Mouse (Mus musculus): ENCODE data around the gene Zfp652.

Gene Zfp652

DNA sequence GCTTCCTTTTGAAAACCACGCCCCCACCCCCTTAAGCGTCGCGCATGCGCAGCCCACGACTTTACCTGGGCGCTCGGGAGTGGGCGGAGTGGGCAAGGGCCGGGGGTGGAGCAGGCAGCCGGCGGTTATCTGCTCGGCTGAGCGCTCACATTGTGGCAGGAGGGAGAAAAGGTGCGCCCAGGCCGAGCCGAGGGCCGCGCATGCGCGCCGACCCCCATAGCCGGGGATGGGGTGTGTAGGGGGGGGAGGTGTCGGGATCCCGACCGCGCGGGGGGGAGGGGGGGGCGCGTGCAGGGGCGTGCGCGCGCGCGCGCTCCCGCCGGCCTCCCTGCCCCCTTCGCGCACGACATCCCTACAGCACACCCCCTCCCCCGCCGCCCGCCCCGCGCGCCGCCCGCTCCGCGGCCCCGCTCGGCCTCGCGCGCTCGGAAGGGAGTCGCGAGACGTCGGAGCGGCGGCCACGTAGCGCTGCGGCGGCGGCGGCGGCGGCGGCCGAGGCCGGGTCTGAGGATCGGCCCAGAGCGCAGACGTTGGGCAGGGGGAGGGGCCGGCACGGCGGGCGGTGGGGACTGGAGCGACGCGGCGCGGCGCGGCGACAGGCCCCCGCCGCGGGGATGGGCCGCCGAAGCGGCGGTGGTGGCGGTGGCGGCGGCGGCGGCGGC lies at the start of gene Zfp652:
Gene Zfp652, plus strand, starts transcription at position 111 of the 662 bp plus-strand sequence.
- DNase-seq (ENCODE audit: low read depth, low spot score) = peak; percentile 97

DNA sequence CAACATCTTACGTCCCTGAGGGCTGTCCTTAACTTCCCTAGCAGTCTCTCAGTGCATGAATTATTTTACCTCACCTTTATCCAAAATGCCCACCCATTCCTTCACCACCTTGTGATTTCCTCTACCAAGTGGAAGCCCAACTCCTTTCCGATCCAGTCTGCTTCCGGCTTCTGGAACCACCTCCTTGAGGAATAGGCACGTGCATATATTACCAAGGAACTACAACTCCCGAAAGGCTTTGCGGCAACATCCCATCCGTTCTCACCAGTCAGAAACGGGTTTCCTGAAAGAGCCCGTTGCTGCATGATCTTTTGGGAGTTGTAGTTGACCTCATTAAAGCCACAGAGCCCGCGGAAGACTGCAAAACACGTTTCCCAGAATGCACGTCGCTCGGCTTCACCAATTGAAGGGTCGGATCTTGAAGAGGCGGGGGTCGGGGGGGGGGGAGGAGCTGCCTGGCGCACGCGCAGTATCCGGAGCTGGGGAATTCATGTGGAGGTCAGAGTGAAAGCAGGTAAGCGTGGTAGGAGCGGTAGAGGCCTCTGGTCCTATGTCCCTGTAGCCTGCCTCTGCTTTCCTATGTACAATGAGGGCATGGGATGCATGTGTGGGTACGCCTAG lies 45.8 kb upstream of the Zfp652 start, which contains the start of gene Phb:
Gene Phb, plus strand, starts transcription at position 429 of the 621 bp plus-strand sequence.
- peak; percentile 97 for DNase-seq (ENCODE audit: low read depth, low spot score)

DNA sequence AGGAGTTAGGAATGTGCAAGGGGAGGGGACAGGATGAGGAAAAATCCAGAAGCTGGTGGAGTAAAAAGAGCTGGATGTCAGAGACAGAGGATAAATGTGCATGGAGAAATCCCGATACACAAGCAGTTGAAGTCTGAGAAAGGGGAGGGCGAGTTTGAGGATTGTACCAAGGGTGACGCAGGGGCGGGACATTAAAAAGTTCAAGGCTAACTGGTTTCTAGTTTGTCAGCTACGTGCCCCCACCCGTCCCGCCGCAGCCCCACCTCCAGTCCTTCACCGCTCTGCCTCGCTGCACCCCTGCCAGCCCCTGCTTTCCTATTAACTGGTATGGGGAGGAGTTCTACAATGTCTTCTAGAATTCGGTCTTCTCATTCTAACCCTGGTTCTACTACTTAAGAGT lies 45.3 kb upstream of the Zfp652 start:
- peak; percentile 66 for DNase-seq (ENCODE audit: low read depth, low spot score)

DNA sequence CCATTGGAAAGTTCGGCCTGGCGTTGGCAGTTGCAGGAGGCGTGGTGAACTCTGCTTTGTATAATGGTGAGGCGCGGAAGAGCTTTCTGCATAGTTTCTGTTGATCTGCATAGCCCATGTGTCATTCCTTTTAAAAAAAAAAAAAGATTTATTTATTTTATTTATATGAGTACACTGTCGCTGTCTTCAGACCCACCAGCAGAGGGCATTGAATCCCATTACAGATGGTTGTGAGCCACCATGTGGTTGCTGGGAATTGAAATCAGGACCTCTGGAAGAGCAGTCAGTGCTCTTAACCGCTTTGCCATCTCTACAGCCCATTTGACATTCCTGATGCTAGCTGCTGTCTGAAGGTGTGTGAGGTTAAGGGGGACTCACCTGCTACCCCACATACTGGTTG lies 44.4 kb upstream of the Zfp652 start:
- peak; percentile 24 for DNase-seq (ENCODE audit: low read depth, low spot score)

DNA sequence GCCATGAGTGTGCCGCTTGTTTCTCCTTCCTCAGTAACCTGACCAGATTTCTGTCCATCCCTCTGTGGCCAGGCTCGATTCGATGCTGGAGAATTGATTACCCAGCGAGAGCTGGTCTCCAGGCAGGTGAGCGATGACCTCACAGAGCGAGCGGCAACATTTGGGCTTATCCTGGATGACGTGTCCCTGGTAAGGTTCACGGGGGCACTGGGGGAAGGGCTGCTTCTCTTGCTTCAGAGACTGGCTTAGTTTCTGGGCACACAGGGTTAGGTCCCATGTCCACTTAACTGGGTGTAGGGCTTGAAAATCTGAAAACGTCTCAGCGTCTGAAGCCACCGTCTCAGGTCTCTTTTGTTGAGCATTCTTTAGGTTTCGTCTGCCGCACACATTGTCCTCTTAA lies 37.0 kb upstream of the Zfp652 start:
- no peak for DNase-seq (ENCODE audit: low read depth, low spot score)

DNA sequence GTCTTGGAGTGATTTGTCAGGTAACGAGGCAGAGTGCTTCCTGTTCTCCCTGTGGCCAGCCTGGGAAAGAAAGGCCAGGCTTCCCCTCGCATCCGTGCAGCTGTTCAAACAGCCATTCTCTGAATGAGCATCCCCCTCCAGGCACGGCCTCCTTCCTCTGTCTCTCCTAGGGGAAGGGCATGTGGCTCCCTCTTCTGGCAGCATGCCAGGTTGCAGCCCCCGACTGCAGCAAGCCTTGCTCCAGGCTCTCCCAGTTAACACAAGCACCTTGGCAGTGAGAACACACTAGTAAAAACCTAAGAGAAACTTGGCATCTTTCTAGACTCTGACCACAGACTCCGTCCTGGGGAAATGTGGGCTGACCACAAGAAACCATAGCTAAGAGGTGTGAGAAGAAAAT lies 36.2 kb upstream of the Zfp652 start:
- peak; percentile 74 for DNase-seq (ENCODE audit: low read depth, low spot score)

DNA sequence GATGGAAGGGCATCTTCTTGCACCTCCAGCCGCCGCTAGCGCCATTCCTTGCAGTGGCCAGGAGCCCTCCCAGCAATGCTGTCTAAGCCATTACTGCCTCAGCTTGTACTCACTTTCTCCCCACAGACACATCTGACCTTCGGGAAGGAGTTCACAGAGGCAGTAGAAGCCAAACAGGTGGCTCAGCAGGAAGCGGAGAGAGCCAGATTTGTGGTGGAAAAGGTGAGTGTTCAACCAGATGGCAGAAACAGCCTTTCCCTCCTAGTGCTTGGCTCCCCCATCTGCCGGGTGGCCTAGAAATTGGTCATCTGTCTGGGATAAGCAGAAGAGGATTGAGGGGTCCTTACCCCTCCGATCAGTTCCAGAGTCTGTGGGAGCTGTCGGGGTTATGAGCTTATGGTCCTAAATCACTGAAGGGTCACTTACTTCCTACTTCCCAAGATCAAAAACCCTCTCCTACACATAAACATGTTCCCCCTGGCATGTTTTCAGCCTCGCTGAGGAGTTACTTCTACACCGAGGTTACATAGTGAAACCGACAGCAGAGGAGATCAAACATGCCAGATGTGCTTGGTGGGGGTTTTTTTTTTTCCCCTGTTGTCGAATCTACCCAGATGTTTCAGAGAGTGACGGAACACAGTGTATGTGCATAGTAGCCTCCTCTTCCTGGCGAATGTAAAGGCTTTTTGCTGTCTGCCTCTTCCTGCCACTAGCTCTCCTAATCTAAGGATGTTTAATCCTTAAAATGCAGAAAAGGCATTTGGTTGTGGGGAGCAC lies 34.4 kb upstream of the Zfp652 start:
- no peak for DNase-seq (ENCODE audit: low read depth, low spot score)

DNA sequence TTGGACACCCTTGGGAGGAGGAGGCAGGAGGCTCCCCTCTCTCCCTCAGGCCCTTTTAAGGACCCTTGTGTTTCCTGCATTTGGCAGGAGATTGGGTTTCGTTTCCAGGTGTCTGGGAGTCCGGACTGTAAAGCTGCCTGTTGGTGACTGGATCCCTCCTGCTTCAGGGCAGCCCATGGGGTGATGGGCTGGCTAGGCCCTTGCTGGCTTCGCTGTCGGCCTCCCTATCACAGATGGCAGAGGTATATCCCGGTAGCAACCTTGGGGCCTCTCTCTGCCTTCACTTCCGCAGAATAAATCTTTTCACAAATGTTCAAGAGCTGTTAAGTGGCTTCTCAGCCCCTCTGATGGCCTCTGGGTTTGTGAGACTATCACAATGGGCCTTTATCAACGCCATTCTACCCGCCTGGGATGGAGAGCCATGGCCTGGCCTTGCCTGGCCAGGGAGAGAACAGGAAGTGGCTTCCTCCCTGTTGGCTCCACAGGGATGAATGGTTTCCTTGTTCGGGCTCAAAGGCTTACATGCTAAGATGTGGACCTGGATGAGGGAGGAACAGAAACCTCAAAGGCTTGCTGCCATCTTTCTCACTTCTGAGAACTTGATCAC lies 30.4 kb upstream of the Zfp652 start:
- DNase-seq (ENCODE audit: low read depth, low spot score) = no peak

DNA sequence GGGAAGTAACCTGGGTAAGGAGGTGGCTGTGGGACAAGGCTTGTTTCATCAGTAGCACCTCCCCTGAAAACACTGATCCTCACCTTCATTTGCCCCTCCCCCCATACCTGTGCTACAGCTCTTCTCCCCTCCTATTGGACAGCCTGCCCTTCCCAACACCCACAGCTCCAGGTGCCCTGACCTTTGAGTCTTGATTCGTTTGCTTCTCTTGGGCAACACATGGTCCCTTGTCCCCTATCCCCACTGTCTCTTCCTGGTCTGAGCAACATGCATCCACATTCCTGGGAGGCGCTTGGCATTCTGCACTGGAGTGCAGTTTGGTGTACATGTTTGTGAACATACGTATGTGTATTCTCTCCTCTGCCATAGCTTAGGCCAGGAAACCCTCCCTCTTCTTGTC lies 29.5 kb upstream of the Zfp652 start:
- no peak for DNase-seq (ENCODE audit: low read depth, low spot score)

DNA sequence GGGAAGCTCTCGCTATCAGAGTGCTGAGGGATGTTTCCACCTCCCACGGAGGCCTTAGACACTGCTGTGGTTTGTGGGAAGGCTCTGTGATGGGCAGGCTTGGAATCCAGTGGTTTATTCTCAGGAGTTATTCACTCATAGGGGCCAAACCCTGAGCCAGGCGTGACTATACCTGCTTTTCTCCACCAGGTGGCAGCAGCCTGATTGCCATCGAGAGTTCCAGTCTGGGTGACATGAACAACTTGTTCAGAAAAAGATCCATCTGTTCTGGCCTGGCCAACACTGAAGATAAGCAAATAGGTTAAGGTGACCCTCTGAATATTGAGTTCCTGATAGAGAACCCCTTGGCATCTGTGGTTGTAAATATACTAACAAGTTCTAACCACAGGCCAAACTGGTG lies 26.4 kb upstream of the Zfp652 start:
- peak; percentile 83 for DNase-seq (ENCODE audit: low read depth, low spot score)

DNA sequence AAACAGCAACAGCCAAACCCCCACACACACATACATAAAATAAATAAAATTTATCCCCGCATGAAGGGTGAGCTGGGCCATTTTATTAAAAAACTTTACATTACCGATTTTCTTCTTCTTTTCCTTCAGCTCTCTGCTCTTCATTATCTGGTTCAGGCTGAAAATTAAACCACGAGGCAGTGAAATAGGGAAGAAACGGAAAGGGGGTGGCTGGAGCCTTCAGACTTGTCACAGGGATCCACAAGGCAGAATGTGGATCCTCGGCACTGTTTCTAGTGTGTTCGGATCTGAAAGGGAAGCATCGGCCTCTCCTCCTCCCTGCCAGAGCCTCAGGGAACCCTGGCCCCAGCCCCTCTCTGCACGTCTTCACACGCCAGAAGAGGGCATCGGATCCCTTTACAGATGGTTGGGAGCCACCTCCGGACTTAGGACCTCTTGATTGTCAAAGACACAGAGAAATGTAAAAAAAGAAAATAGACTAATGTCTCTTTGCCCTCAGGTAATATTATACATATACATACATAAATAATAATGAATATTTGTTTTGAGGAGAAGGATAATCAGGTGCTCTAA lies 25.3 kb upstream of the Zfp652 start:
- no peak for DNase-seq (ENCODE audit: low read depth, low spot score)

DNA sequence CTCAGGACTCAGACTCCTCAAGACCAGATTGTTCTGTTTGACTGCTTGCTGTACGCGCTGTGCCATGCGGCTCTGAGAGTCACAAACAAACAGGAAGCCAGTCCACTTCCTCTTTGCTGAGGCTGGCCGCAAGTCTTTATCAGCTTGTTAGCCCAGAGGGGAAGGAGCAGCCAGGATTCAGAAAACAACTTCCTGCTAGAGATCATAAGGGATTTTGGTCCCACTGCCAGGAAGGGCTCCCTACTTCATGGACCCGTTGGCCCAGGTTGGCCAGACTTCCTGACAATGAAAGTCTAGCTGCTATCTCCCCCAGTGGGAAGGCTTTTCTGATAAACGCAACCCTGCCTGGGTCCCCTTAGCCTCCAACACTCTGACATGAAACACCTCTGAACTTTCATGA lies 24.0 kb upstream of the Zfp652 start:
- DNase-seq (ENCODE audit: low read depth, low spot score) = peak; percentile 61

DNA sequence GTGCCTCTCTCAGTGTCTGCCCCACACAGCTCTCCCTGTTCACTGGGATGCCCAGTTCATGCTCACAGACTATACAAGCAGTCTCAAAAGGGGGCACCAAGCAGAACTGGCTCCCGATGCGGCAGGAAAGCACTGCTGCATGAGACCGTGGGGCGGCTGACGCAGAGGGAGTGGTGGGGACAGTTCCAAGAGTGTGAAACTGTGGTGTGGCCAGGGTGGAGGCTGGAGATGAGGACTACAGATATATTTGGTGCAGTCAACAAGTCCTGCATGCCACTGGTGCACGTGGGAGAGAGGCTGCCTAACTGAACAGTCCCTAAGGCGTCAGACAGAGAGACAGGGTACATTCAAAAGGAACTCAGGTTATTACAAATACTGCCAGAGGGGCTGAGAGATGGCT lies 23.5 kb upstream of the Zfp652 start:
- DNase-seq (ENCODE audit: low read depth, low spot score) = peak; percentile 27

DNA sequence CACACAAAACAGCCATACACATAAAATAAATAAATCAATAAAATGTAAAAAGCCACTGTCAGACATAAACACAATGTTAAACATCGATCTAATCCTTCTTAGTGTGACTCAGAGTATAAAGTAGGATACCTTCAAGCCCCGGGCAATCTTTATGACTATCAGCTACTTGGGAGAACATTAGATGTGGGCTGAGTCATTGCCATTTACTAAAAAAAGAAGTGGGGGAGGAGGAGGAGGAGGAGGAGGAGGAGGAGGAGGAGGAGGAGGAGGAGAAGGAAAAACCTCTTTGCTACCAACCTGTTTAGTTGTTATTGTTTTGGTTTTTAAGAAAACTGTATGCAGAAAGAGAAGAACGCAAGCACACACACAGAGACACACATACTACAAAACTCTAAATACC lies 22.9 kb upstream of the Zfp652 start:
- no peak for DNase-seq (ENCODE audit: low read depth, low spot score)

DNA sequence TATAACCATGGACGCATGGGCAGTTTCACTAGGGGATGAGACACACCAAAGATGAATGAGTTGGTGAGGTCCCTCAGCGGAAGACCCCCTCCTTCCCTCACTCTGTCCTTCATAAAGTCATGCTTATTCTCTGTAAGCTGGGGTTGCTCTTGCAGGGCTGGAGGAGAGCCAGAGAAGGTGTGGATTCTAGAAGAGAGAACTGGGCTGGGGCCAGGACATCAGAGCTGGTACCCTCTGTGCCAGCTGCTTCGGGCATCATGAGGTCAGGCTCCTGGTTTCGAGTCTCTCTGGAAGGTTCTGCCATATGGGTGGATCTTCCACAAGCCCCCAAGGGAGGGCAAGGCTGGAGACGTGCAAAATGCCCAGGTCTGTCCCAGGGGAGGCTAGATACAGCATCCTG lies 13.9 kb upstream of the Zfp652 start:
- no peak for DNase-seq (ENCODE audit: low read depth, low spot score)

DNA sequence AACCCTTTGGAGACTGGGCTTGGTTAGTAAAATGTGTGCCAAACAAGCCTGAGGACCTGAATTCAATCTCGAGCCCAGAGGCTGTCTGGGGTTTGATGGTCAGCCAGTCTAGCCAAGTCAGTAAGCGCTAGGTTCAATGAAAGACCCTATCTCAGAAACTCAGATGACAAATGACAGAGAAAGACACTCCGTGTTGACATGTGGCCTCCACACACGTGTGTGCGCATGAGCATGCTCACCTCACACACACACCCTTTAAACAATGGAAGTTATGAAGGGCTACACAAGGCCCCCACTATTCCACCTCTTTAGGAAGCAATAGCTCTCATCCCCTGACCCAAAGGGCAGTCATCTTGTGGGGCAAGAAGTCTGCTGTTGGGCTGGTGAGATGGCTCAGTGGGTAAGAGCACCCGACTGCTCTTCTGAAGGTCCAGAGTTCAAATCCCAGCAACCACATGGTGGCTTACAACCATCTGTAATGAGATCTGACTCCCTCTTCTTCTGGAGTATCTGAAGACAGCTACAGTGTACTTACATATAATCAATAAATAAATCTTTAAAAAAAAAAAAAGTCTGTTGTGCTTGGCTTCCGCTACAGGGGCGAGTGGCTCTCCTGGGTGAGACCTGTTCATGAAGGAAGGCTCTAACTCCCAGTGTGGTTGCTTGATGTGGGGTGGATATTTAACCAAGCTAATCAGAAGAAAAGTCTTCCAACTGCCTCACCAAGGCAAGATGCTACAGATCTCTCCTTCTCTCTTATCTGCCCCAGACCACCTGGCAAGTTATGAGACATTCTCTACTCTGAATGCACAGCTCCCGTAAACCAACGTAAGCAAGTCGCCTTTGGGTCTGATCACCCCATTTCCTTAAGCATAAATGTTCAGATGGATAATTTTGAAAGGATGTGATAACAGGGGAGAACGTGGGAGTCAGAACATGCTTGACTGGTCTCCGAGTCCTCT lies 11.4 kb upstream of the Zfp652 start:
- DNase-seq (ENCODE audit: low read depth, low spot score) = no peak

DNA sequence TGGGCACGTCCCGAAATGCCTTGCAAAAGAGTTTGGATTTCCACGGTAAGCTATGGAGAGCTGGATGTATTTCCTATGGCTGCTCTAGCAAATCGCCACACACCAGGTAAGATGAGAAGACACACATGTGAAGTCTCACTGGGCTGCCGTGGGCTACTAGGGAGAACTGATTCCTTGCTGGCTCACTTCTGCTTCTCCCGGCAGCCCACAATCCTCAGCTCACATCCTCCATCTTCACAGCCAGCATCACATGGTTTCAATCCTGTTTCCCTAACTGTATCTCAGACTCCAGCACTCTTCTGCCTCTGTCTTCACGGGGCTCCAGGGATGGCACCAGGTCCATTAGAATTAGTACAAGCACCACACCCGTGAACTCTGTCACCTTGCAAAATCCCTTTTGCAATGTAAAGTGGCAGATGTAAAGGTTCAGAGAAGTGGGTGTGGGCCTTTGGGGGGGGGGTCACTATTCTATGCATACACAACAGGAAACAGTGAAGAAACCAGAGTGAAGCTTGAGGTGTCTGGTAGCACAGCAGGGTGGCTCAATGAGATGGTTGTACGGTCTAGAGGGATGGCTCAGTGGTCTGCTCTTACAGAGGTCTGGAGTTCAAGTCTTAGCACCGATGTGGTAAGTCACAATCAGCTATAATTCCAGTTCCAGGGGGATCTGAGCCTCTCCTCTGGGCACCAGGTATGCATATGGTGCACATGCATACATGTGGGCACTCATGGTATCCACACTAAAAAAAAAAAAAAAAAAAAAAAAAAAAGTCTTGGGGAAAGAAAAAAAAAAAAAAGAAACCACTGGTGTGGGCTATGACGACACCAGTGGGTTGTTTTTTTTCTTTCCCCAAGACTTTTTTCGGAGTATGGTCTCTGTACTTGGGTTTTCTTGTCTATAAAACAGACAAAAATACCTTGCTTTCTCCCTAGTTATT lies 8.2 kb upstream of the Zfp652 start:
- no peak for DNase-seq (ENCODE audit: low read depth, low spot score)

DNA sequence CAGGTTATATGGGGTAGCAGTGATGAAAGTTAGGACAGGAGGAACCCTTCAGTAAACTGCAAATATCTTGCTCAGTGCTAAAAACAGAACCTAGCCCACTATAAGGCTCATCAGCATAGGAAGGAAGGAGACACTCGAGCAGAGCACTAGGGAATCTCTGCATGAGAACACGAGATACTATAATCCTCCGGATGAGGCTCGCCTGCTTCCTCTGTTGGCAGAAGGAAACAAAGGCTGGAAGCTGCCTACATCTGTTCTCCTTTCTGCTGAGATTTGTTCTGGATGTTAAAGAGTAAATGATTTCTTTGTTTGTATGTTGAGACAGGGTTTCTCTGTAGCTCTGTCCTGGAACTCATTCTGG lies 7.5 kb upstream of the Zfp652 start:
- no peak for DNase-seq (ENCODE audit: low read depth, low spot score)

DNA sequence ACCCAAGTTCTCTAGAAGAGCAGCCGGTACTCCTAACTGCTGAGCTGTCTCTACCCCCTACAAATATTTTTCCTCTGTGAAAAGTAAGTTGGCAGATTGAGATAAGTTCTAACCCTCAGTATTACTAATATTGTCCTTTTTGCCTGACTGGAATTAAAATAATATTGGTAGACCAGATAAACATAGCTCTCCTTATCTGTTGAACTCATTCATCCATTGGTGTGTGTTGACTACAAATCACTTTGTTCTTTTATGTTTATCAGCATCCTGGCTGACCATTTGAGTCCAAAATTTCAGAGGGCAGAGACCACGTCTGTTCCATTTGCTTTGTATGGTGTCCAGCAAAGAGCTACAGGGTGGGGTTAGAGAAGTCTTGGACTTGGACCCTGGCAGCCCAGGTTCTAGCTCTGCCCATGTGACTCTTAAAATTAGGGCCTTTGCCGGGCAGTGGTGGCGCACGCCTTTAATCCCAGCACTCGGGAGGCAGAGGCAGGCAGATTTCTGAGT lies 2.9 kb upstream of the Zfp652 start:
- DNase-seq (ENCODE audit: low read depth, low spot score) = no peak

DNA sequence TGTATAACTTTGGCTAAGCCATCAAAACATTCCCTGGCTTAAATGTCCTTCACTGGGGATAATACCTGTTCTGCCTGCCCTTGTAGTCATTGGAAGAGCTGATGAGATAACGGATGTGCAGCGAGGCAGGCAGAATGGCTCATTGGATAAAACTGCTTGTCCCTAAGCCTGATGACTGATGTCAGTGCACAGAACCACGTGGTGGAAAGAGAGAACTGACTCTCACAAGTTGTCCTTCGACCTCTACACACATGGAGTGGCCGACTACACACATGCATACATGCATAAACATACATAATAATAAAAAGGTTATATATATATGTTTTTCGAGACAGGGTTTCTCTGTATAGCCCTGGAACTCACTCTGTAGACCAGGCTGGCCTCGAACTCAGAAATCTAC lies 2.0 kb upstream of the Zfp652 start:
- no peak for DNase-seq (ENCODE audit: low read depth, low spot score)

Measured in CD4-positive, CD25-positive, alpha-beta regulatory T cell, adult 2 months (primary cell).